Mouse (Mus musculus): Measurements from ENCODE around the gene Bicd2. TPM values are rescaled to one million over a fixed set of nuclear protein-coding genes. Genes with fewer than 3 reads are reported as not detected.

Bicd2 gene
- 43.1 and 54.4 TPM in 2 replicates for polyA plus RNA-seq (2011; ENCODE audit: insufficient read length, low read depth, missing spikeins)

DNA sequence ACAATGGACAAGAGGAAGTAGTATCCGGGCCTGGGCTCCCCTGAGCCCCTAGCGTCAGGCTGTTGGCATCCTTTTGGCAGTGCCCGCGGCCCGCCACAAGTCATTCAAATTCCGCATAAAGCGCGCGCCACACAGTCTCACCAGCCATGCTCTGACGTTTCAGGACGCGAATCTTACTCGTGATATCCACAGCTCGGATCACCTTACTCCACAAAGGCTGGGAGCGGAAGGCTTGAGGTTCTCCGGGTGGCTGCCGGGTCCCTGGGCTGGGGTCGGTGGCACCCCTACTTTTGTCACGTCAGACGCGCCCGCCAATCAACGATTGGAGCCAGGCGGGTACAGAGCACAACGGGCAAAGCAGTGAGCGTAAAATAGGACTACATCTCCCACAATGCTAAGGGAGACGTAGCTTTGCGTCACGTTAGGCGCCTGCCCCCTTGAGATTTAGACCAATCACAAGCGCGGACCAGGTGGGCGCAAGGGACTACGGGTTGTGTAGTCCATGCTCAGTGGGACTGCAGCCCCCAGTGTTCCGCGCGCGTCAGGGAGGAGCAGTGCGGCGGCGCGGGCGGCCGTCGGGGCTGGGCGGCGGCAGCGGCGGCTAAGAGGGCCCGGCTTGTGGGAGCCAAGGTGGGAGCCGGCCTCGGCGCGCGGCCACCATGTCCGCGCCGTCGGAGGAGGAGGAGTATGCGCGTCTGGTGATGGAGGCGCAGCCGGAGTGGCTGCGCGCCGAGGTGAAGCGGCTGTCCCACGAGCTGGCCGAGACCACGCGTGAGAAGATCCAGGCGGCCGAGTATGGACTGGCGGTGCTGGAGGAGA is at the start of gene Bicd2:
Bicd2 (plus strand) TSS at position 574 of the 819 bp plus-strand sequence.
- peaks cover 21% of the 10 kb centered on the region for H3K4me1 ChIP-seq (ENCODE audit: control insufficient read depth, insufficient read depth, low read length)
- no peak for TF ChIP-seq CTCF (IDR thresholded peaks at IDR 0.05; ENCODE audit: borderline replicate concordance, insufficient read depth, low read length)
- TF ChIP-seq POLR2A (IDR thresholded peaks at IDR 0.05; ENCODE audit: low read depth, low read length): peak; percentile 76
- peak within 1 kb of the TSS; percentile 8; the same call in 1 of the 2 replicates for H3K27ac ChIP-seq (ENCODE audit: insufficient read depth, low read length)
- peak within 1 kb of the TSS; percentile 77 for H3K4me3 ChIP-seq (ENCODE audit: insufficient read depth, low read length)

DNA sequence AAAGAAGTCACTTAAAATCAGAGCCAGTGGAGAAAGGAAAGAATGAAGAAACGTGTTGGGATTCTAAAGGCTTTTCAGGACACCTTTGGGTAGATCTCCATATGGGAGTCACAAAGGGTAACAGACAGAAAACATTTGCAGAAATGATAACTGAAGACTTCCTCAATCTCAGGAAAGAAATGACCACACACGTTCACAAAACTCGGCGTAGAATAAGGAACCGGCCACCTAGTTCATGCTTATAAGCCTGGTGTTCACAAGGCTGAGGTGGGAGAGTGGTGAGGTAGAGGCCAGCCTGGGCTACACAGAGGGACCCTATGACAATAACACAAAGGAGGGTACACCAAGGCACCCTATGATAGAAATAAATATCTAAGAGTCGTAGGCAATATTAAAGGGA is 49.4 kb upstream of the Bicd2 start:
- Histone ChIP-seq H3K4me3 (ENCODE audit: insufficient read depth, low read length) (no peak overlapping the region), H3K4me1 (ENCODE audit: control insufficient read depth, insufficient read depth, low read length) (peaks cover 5% of the 10 kb centered on the region; the same call in 1 of the 2 replicates), H3K27ac (ENCODE audit: insufficient read depth, low read length) (no peak overlapping the region)
- TF ChIP-seq POLR2A (IDR thresholded peaks at IDR 0.05; ENCODE audit: low read depth, low read length) (no peak), CTCF (IDR thresholded peaks at IDR 0.05; ENCODE audit: borderline replicate concordance, insufficient read depth, low read length) (no peak)

DNA sequence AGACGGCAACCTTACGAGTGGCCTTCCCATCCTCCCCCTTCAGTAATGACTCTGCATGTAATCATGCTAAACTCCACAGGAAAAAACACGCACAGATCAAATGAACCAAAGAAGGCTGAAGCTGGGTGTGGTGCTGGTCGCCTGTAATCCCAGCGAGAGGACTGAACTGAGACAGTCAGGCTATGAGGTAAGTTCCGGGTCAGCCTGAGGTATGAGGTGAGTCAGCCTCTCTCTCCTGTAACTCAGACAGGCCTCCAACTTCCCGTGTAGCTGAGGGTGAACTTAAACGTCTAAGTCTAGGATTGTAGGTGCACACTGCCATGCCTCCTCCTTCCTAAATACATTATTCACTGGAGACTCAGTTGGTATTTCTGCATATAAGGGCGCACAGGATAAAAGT is 47.3 kb upstream of the Bicd2 start:
- Histone ChIP-seq H3K4me3 (ENCODE audit: insufficient read depth, low read length) (no peak overlapping the region), H3K4me1 (ENCODE audit: control insufficient read depth, insufficient read depth, low read length) (peaks cover 12% of the 10 kb centered on the region), H3K27ac (ENCODE audit: insufficient read depth, low read length) (peak overlapping the region; percentile 49; the same call in 1 of the 2 replicates)
- no peak for TF ChIP-seq CTCF (IDR thresholded peaks at IDR 0.05; ENCODE audit: borderline replicate concordance, insufficient read depth, low read length)
- no peak for TF ChIP-seq POLR2A (IDR thresholded peaks at IDR 0.05; ENCODE audit: low read depth, low read length)

DNA sequence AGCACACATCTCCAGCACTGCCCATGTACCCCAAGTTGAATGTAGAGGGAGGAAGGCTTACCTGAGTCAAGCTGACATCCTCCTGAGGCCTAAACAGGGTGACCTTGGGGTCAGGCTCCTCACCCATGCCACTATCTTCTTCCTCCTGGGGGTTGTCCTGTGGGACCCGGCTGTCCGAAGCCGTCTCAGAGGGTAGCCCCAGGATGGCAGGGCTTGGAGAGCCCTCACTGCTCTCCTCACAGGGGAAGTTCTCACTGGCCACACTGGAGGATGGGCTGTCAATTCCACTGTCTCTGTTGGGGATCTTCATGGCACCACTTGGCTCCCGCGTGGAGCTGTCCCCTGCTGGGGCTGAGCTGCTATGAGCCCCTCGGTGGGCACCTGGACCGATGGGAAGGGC is 45.1 kb upstream of the Bicd2 start:
- Histone ChIP-seq H3K4me1 (ENCODE audit: control insufficient read depth, insufficient read depth, low read length) (peaks cover 22% of the 10 kb centered on the region), H3K27ac (ENCODE audit: insufficient read depth, low read length) (no peak overlapping the region), H3K4me3 (ENCODE audit: insufficient read depth, low read length) (0 out of 2 replicates have a peak overlapping the region, but pooled peaks have one; percentile 2)
- TF ChIP-seq CTCF (IDR thresholded peaks at IDR 0.05; ENCODE audit: borderline replicate concordance, insufficient read depth, low read length): no peak
- no peak for TF ChIP-seq POLR2A (IDR thresholded peaks at IDR 0.05; ENCODE audit: low read depth, low read length)

DNA sequence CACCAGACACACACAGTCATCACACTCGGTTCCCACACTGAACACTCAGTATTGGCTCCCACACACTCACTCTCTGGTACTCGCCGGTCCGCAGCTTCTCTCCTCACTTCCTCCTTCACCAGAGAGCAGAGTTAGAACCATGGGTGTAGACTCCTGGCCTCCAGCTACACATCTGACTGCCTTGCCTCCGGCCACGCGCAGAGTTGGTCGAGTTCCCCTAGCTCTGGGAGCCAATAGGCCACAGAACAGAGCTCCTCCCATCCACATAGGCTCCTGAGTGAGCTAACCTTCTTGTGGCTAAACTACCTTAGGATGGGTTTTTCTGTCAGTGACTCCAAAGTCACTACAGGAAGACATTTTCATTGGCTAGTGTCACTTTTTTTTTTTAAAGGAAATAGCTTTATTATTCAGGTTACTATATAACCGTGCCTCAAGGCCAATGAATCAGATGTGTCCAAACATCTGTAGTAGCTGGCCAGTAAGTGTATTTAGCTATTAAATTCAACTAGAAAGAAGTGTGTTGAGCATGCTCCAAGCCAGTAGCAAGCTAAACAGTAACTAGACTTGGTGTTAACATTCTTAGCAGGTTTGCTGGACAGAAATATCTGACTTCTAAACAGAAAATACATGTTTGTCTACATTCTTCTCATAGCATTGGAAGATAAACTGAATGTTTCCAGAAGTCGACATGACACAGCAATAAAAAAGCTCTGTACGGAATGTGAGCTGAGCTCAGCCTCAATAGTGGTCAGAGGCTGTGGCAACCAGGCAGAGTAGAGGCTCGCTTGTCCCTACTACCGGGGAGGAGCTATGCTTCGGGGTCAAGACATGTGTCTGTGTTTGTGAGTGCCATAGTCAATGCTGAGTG is 42.6 kb upstream of the Bicd2 start:
- peaks cover 22% of the 10 kb centered on the region for H3K4me1 ChIP-seq (ENCODE audit: control insufficient read depth, insufficient read depth, low read length)
- peak overlapping the region; percentile 92 for H3K27ac ChIP-seq (ENCODE audit: insufficient read depth, low read length)
- no peak for TF ChIP-seq CTCF (IDR thresholded peaks at IDR 0.05; ENCODE audit: borderline replicate concordance, insufficient read depth, low read length)
- peak; percentile 47; the same call in 1 of the 2 replicates for TF ChIP-seq POLR2A (IDR thresholded peaks at IDR 0.05; ENCODE audit: low read depth, low read length)
- H3K4me3 ChIP-seq (ENCODE audit: insufficient read depth, low read length): peak overlapping the region; percentile 16

DNA sequence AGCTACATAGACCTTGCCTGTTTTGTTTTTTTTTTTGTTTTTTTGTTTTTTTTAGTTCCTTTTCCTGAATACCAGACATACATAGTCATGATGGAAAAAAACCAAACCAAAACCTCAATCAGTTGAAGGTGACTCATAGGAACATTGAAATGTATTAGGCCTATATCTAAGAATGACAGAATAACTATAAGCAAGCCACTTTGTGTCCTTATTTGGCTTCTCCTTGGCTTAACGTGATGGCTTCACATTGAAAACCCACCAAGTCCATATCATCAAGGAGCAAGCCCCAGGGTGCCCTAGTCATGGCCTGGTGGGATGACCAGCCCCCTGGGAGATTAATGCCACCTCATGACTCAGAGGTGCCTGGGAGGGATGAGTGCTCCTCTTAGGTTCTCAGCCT is 40.6 kb upstream of the Bicd2 start:
- H3K4me3 ChIP-seq (ENCODE audit: insufficient read depth, low read length): no peak overlapping the region
- TF ChIP-seq CTCF (IDR thresholded peaks at IDR 0.05; ENCODE audit: borderline replicate concordance, insufficient read depth, low read length): no peak
- no peak for TF ChIP-seq POLR2A (IDR thresholded peaks at IDR 0.05; ENCODE audit: low read depth, low read length)
- peak overlapping the region; percentile 92 for H3K27ac ChIP-seq (ENCODE audit: insufficient read depth, low read length)
- H3K4me1 ChIP-seq (ENCODE audit: control insufficient read depth, insufficient read depth, low read length): peaks cover 17% of the 10 kb centered on the region

DNA sequence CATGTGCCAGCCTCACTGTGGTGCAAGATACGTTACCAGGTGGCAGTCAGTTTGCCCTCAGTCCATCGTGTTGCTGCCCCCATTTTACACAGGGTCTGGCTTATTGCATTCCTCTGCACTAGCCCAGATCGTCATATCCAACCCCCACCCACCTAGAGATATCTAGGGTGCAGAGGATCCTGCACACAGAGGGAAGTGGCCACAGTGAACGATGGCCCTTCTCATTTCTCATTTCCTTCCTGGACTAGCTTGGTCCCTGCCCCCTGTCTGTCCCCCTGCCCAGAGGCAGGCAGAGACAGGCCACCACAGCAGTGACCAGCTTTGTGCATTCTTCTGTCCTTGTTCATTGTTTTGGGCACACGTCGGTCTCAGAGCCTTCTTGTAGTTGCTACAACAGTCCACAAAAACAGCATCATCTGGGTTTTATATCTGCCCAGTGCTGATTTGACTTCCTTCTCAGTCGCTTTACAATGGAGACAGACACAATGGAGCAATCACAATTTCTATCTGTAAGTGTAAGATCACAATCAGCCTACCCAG is 34.5 kb upstream of the Bicd2 start:
- no peaks in the 10 kb centered on the region for H3K4me1 ChIP-seq (ENCODE audit: control insufficient read depth, insufficient read depth, low read length)
- H3K27ac ChIP-seq (ENCODE audit: insufficient read depth, low read length): no peak overlapping the region
- no peak overlapping the region for H3K4me3 ChIP-seq (ENCODE audit: insufficient read depth, low read length)
- TF ChIP-seq CTCF (IDR thresholded peaks at IDR 0.05; ENCODE audit: borderline replicate concordance, insufficient read depth, low read length): no peak
- TF ChIP-seq POLR2A (IDR thresholded peaks at IDR 0.05; ENCODE audit: low read depth, low read length): no peak

DNA sequence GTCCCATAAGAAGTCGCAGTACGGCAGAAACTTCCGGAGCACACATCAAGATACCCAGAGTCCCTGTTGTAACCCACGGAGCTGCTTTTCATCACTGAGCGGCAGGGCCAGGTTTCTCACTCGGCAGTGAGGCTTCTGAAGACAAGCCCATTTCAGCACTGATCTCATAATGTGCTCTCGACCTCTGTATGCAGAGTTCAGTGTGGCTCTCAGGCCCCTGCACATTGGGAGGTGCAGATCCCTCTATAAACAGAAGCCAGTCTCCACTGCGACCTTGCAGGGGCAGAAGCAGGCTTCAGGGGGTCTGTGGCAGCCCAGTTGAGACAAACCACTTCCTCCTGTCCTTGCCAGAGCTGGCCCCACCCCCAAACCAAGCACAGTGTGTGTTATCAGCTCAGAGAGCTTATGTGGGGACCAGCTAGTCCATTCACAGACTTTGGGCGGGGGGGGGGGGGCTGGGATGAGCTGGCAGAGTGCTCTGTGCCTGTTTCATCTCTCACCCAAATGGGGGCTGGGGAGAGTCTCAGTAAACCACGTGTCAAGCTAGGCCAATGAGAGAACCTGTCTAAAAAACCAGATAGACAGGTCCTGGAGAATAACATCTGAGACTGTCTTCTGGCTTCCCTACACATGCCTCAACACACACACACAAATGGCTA is 33.9 kb upstream of the Bicd2 start:
- H3K4me1 ChIP-seq (ENCODE audit: control insufficient read depth, insufficient read depth, low read length): no peaks in the 10 kb centered on the region
- peak overlapping the region; percentile 30; the same call in 1 of the 2 replicates for H3K27ac ChIP-seq (ENCODE audit: insufficient read depth, low read length)
- TF ChIP-seq CTCF (IDR thresholded peaks at IDR 0.05; ENCODE audit: borderline replicate concordance, insufficient read depth, low read length) (no peak), POLR2A (IDR thresholded peaks at IDR 0.05; ENCODE audit: low read depth, low read length) (no peak)
- H3K4me3 ChIP-seq (ENCODE audit: insufficient read depth, low read length): no peak overlapping the region

DNA sequence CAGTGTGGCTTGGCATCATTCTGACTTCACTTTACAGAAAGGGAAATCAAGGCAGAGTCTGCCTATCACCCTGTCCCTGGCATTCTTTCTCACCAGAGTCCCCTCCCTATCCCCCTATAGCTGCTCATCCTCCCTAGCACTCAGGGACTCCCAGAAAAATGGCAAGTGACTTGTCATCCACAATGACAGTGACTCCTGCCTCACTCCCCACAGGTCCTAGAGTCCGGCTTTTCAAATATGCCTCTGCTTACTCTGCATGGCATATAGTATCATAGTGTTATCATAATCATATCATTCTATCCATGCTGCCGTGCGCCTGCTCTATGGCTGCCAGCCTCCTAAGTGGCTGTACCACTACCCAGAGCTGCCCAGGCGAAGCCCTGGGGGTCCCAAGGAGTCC is 33.2 kb upstream of the Bicd2 start:
- Histone ChIP-seq H3K4me1 (ENCODE audit: control insufficient read depth, insufficient read depth, low read length) (no peaks in the 10 kb centered on the region), H3K27ac (ENCODE audit: insufficient read depth, low read length) (no peak overlapping the region), H3K4me3 (ENCODE audit: insufficient read depth, low read length) (no peak overlapping the region)
- TF ChIP-seq CTCF (IDR thresholded peaks at IDR 0.05; ENCODE audit: borderline replicate concordance, insufficient read depth, low read length): no peak
- TF ChIP-seq POLR2A (IDR thresholded peaks at IDR 0.05; ENCODE audit: low read depth, low read length): no peak

Measured in embryonic fibroblast, embryonic 13.5 days (primary cell).